Mouse (Mus musculus) v-Abl transformed pro-B cells (cell line): Measurements from ENCODE around the gene Fam131a.

Source experiments
- in situ Hi-C, 2 experiments: fragments of 400-800 bp; cut with MboI; formaldehyde crosslinking; loops; one replicate each; pipeline ENCODE4 v1.15.1; 2025; ENCODE audit not compliant: unreplicated experiment in 2 of 2

The Fam131a gene

GRCm38 (mm10) chr16:20715161-20715560 is 22.1 kb downstream of the Fam131a start:
- in situ Hi-C loops, result loop anchor here (5.0 to 25.0 kb wide), 6 partner anchors 47 to 1547 kb away; partner anchors contain the start of genes Senp2 (in 1 of the 2) and Tra2b (in 1 of the 2)

GRCm38 (mm10) chr16:20715566-20715965 is 22.5 kb downstream of the Fam131a start:
- in situ Hi-C loops, result loop anchor here (5.0 to 25.0 kb wide), 6 partner anchors 47 to 1547 kb away; partner anchors contain the start of genes Senp2 (in 1 of the 2) and Tra2b (in 1 of the 2)

- in situ Hi-C loops, result loop anchor here (5.0 to 25.0 kb wide), 6 partner anchors 46 to 1546 kb away; partner anchors contain the start of genes Senp2 (in 1 of the 2) and Tra2b (in 1 of the 2)
Measured at GRCm38 (mm10) chr16:20715976-20716840, 23.2 kb downstream of the Fam131a start.

GRCm38 (mm10) chr16:20716841-20717180 is 23.8 kb downstream of the Fam131a start:
- in situ Hi-C loops, result loop anchor here (5.0 to 25.0 kb wide), 6 partner anchors 45 to 1545 kb away; partner anchors contain the start of genes Senp2 (in 1 of the 2) and Tra2b (in 1 of the 2)

GRCm38 (mm10) chr16:20717181-20717977 is 24.3 kb downstream of the Fam131a start, which contains the start of the genes Polr2h and Clcn2:
TSS of gene Polr2h (plus strand) at chr16:20717665.
TSS of gene Clcn2 (minus strand) at chr16:20717746.
- in situ Hi-C loops, result loop anchor here (5.0 to 25.0 kb wide), 6 partner anchors 45 to 1545 kb away; partner anchors contain the start of genes Senp2 (in 1 of the 2) and Tra2b (in 1 of the 2)

GRCm38 (mm10) chr16:20717978-20718670 is 25.1 kb downstream of the Fam131a start:
- in situ Hi-C loops, result loop anchor here (5.0 to 25.0 kb wide), 6 partner anchors 44 to 1544 kb away; partner anchors contain the start of genes Senp2 (in 1 of the 2) and Tra2b (in 1 of the 2)

GRCm38 (mm10) chr16:20721808-20722207 is 28.8 kb downstream of the Fam131a start:
- in situ Hi-C loops, result loop anchor here (25.0 kb wide), 4 partner anchors 465 to 1540 kb away; partner anchors contain the start of genes Senp2 (in 1 of the 2) and Tra2b (in 1 of the 2)

GRCm38 (mm10) chr16:20722736-20723135 is 29.7 kb downstream of the Fam131a start:
- in situ Hi-C loops, result loop anchor here (25.0 kb wide), 4 partner anchors 465 to 1540 kb away; partner anchors contain the start of genes Senp2 (in 1 of the 2) and Tra2b (in 1 of the 2)

- in situ Hi-C loops, result loop anchor here (25.0 kb wide), 4 partner anchors 464 to 1539 kb away; partner anchors contain the start of genes Senp2 (in 1 of the 2) and Tra2b (in 1 of the 2)
Measured at GRCm38 (mm10) chr16:20723247-20723646, 30.2 kb downstream of the Fam131a start.

GRCm38 (mm10) chr16:20724338-20724748 is 31.3 kb downstream of the Fam131a start:
- in situ Hi-C loops, result loop anchor here (25.0 kb wide), 4 partner anchors 463 to 1538 kb away; partner anchors contain the start of genes Senp2 (in 1 of the 2) and Tra2b (in 1 of the 2)

- in situ Hi-C loops, result no loop called here
Measured at GRCm38 (mm10) chr16:20725321-20725720, 32.3 kb downstream of the Fam131a start.

GRCm38 (mm10) chr16:20725750-20726149 is 32.7 kb downstream of the Fam131a start:
- in situ Hi-C loops, result no loop called here

GRCm38 (mm10) chr16:20726384-20726783 is 33.3 kb downstream of the Fam131a start:
- in situ Hi-C loops, result no loop called here

GRCm38 (mm10) chr16:20730293-20730711 is 37.3 kb downstream of the Fam131a start:
- in situ Hi-C loops, result no loop called here

- in situ Hi-C loops, result no loop called here
Measured at GRCm38 (mm10) chr16:20731688-20732087, 38.6 kb downstream of the Fam131a start.

GRCm38 (mm10) chr16:20732251-20732924 is 39.3 kb downstream of the Fam131a start:
- in situ Hi-C loops, result no loop called here

GRCm38 (mm10) chr16:20732925-20733730 is 40.1 kb downstream of the Fam131a start, which contains the start of gene Chrd:
TSS of gene Chrd (plus strand) at chr16:20733127.
- in situ Hi-C loops, result no loop called here
